Mouse (Mus musculus): ENCODE results near the gene Grin2d.

GRCm38 (mm10) chr7:45921242-45921621 lies 43.1 kb upstream of the Grin2d start, which contains the start of gene Emp3:
- TF ChIP-seq CTCF (IDR thresholded peaks at IDR 0.05; ENCODE audit: control insufficient read depth, insufficient read depth, insufficient read length) (no peak), MAX (IDR thresholded peaks at IDR 0.05) (no peak), USF1 (IDR thresholded peaks at IDR 0.05; ENCODE audit: low read depth) (no peak), MYOD1 (IDR thresholded peaks at IDR 0.05; ENCODE audit: control insufficient read depth, insufficient read length, low read depth) (no peak), CEBPB (IDR thresholded peaks at IDR 0.05; ENCODE audit: low read depth) (no peak), MYOG (IDR thresholded peaks at IDR 0.05; ENCODE audit: control insufficient read depth, extremely low read depth, insufficient read length) (no peak)

Measured in C2C12 (cell line).